Mouse (Mus musculus) embryo, embryonic 10.5 days (tissue): ENCODE results near the gene Gdpgp1.

Source experiments
- DNase-seq: peaks from one replicate; pipeline ENCODE4 v3.0.0-alpha.2; 2015; ENCODE audit warnings: low spot score

Gdpgp1 gene

GRCm38 (mm10) chr7:80199851-80200587, 32.6 kb upstream of the Gdpgp1 start:
- no peak for DNase-seq

GRCm38 (mm10) chr7:80200588-80200945, 32.1 kb upstream of the Gdpgp1 start:
- no peak for DNase-seq

GRCm38 (mm10) chr7:80200963-80201539, 31.6 kb upstream of the Gdpgp1 start:
- DNase-seq: no peak

GRCm38 (mm10) chr7:80201888-80202540, 30.7 kb upstream of the Gdpgp1 start:
- DNase-seq: no peak

GRCm38 (mm10) chr7:80202961-80203360, 29.7 kb upstream of the Gdpgp1 start:
- no peak for DNase-seq

GRCm38 (mm10) chr7:80203638-80204096, 29.0 kb upstream of the Gdpgp1 start:
- no peak for DNase-seq

GRCm38 (mm10) chr7:80204362-80204761, 28.3 kb upstream of the Gdpgp1 start:
- no peak for DNase-seq

- DNase-seq: no peak
These were observed 27.7 kb upstream of the Gdpgp1 start for GRCm38 (mm10) chr7:80204961-80205360.

- no peak for DNase-seq
These were observed 26.7 kb upstream of the Gdpgp1 start for GRCm38 (mm10) chr7:80205705-80206589.

GRCm38 (mm10) chr7:80207314-80207731, 25.3 kb upstream of the Gdpgp1 start:
- no peak for DNase-seq

GRCm38 (mm10) chr7:80208026-80208642, 24.5 kb upstream of the Gdpgp1 start:
- no peak for DNase-seq

- no peak for DNase-seq
These were observed 23.8 kb upstream of the Gdpgp1 start for GRCm38 (mm10) chr7:80208738-80209430.

GRCm38 (mm10) chr7:80209669-80210068, 23.0 kb upstream of the Gdpgp1 start:
- no peak for DNase-seq

- no peak for DNase-seq
These were observed 21.7 kb upstream of the Gdpgp1 start for GRCm38 (mm10) chr7:80210982-80211381.

GRCm38 (mm10) chr7:80213604-80214003, 19.1 kb upstream of the Gdpgp1 start:
- no peak for DNase-seq

GRCm38 (mm10) chr7:80214459-80214858, 18.2 kb upstream of the Gdpgp1 start:
- DNase-seq: no peak

GRCm38 (mm10) chr7:80215398-80215797, 17.3 kb upstream of the Gdpgp1 start:
- peak; percentile 87 for DNase-seq

- no peak for DNase-seq
These were observed 16.1 kb upstream of the Gdpgp1 start for GRCm38 (mm10) chr7:80216566-80216965.

GRCm38 (mm10) chr7:80218666-80219065, 14.0 kb upstream of the Gdpgp1 start:
- no peak for DNase-seq

GRCm38 (mm10) chr7:80220237-80220797, 12.3 kb upstream of the Gdpgp1 start:
- no peak for DNase-seq
